Mouse (Mus musculus) adipocyte (in vitro differentiated cells): ENCODE measurements around the gene Ptprd.

Experiments
- DNase-seq: peaks from one replicate; pipeline ENCODE4 v3.0.0-alpha.2; 2016; ENCODE audit warnings: low spot score

Ptprd gene

DNA sequence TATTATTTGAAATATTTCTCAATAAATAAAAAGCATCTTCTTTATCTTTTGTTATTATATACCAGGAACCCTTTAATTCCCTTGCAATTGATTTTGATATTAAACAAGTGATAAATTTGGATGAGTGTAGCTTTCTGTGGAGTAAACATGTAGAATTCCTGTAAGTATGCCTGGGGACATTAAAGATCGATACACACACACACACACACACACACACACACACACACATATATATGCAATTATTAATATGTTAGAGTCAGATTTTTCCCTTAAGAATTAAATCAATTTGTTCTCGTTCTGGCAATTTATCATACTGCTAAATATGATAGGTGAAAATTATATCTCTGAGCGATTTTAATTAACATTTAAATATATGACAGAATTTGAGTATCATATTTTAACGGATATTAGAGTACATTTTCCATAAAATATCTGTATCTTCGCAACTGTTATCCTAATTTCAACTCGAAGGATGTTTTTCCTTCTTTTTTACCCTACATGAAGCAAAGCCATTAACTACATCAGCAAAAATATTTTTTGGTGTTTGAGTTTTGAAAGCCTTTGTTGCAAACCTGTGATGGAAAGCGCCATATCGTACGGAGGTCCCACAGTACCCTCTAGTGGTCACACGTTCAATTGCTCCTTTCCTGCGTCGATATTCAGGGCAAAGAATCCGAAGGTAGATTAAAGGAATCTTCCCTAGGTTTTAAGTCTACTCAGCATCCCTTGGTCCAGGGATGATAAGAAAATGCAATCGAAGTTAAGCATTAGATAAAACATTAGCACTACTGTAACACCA is 653.2 kb downstream of the Ptprd start:
- DNase-seq, result peak; percentile 30

DNA sequence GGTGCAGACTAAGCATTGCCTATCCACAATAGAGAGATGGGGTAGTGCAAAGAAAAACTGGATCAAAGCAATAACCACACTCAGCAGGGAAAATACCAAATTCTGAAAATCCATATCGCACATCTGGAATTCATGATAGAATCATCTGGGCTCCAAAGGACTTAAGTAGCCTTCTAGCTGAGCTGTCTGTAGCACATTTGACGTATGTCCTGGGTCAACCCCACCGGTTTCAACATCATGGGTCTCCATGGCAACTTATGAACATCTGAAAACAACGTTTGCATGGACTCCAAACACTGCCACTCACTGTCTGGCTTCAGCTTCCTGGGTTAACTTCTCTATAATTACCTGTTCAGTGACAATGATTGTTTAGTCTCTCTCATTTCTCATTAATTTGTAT is 655.9 kb downstream of the Ptprd start:
- DNase-seq, result no peak

DNA sequence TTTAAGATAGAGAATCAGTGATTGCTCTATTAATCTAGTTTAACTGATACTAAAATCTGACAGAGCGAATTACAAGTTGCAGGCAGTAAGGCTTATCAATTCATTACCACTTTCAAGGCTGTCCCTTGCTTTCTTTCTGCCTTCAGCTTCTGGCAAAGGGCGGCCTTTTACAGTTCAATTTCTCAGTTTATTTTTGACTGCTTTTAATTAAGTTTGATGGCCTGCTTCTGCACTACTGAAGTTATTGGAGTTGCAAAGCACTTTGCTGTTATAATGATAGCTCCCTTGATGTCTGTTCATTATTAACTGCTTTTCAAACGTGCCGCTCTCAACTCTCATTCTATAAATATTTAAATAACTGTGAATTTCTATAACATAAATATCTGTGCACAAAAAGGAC is 673.9 kb downstream of the Ptprd start:
- no peak for DNase-seq

DNA sequence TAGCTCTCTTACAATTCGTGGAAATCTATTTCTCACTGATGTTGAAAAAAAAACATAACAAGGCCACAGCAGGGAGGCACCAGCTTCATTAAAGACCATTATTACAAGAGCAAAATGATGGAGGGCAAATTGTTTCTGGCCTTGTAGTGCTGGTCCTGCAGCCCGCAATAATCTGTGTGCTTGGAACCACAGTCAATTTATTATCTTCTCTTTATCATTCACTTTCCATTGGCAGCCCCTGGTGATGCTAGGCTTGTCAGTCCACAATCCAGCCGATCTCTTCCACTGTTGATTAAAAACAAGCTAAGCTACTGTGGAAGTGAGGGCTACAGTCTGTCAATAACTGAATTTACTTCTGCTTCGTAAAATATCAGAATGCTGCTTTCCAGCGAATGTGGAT is 674.4 kb downstream of the Ptprd start:
- DNase-seq, result no peak

DNA sequence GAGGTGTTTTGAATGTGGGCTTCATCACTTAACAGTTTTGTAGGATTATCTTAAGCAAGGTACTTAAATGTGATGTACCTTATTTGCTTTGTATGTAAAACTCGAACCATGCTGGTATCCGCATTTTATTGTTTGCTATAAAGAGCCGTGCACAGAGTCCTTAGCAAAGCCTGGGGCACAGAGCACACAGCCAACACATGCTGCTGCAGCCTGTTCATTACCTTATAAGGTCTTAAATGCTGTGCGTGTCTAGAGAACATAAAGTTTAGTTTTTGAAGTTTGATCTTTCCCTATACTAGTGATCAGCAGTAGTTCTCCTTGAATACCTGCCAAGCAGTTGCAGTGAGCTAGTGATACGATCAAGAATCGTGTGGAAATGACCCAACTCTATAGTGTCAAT is 676.2 kb downstream of the Ptprd start:
- DNase-seq, result no peak

DNA sequence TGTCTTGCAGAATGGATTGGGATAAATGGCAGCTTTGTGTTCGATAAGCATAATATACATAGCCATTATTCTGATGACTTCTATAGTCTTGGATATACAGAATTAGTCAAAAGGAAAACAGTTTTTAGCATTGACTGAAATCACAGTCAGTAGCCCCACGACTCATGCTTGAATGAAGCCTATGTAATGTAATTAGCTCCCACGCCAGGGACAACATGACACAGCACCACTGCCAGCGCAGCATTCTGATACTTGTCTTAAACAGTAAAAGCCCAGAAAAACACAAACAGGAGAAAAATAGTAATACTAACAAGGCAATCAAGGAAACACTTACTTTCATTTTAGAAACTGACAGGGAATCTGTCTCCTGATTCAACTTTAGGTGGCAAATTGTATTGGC is 677.2 kb downstream of the Ptprd start:
- no peak for DNase-seq

DNA sequence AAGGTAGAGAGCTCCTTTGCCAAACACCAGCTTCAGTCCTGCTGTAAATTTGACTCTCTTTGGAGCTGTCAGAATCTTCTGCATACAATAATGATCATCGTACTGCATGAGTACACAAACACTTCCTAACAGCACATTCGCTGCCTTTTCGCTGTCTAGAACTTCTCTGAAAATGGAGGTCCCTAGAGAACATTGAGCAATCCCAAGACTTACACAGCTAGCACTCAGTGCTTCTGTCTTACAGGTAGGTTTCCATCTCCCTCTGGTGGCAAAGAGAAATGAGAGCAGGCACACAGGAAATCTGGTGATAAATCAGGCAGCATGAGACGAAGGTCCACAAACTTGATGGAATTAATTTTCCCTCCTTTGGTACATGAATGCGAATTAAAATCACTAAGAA is 692.6 kb downstream of the Ptprd start:
- DNase-seq, result peak; percentile 3

DNA sequence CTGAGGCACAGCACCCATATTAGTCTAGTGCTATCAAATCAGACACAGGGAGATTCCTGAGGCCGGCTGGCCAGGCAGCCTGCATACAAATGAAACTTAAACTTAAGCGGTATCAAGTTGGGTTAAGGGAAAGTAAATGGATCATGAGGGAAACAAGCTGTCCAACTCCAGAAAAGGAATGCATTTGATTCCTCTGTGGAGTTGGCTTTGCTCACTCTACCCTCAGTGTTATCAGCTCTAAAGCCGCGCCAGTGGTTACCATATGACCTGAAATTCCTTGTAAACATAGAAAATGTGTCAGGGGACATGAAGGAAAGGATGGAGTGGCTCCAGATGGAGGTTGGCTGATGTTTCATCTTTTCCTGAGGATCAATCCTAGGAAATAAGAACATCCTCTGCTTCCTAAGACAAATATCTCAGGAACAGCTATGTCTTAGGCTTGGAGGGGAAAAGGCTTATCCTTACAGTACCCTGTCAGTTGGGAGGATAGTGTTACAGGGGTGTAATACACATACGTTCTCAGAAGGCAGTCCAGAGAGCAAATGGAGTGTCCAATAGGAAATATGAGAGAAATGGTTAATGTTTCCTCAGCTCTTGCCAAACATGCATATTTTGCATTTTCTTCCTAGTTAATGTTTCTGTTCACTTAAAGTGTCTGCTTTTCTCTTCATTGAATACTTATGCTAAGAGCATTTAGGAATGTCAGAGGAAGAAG is 697.7 kb downstream of the Ptprd start:
- DNase-seq, result no peak

DNA sequence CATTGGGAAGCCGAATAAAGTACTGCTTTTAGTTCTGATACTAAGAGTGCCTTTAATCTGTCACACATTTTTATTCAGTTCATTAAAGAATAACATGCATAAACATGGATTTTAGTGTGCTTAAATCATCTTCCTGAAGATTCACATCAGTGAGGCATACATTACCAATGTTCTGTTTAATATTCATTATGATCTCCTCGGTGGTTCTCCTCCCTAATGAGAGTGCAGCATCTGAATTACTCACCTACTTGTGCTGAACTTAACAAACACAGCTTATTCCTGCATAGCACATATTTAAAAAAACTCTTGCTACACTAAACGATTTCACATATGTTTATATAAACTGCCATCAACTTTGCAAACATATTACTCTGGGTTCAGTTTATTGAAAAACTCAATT is 698.7 kb downstream of the Ptprd start:
- DNase-seq, result no peak

DNA sequence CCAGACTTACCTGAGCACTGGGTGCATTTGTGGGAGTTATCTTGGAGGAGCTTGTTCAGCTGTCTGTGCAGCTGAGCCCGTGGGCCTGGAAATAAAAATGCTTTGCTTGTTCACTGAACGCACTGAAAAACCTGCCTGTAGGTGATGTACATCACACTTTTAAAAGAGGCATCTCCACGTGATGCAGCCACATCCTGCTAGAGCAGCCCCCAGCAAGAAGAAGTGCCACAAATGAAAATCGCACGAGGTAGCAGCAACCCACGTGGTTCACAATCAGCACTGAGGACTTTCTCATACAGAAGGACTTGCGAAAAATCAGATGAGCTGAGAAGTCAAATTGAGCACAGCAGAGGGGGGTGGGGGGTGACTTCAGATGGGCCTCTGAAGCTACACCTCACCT is 757.7 kb downstream of the Ptprd start:
- DNase-seq, result no peak

DNA sequence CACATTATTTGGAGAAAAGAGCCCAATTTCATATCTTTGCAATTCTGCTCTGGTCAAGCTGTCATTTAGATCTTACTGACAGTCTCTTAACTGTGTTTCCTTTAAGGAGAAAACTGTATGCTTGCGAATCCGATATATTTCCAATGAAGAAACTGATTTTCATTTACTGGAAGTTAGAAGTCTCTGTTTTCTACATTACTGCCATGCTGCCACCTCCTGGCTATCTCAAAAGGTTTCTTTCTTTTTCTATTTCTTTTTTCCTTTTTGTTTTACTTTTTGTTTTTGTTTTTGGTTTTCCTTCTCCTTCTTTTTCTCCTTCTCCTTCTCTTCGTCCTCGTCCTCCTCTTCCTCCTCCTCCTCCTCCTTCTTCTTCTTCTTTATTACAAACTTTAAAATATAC is 812.6 kb downstream of the Ptprd start:
- no peak for DNase-seq

DNA sequence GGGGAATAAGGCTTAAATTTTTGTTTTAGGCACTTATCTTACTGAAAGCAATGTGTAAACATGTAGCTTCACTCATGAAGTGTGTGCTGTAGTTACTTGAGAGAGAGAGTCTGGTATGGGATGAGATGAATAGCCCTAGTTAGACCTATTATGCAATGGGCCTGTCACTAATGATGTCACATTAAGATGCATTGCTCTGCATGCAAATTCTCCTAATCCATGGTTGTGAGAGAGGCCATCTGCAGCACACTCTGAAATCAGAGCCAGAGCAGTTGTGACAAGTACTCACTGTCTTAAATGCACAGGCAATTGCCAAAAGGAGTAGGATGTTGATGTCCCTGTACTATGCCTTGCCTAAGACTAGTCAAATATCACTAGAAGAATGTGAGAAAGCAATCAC is 850.0 kb downstream of the Ptprd start:
- no peak for DNase-seq

DNA sequence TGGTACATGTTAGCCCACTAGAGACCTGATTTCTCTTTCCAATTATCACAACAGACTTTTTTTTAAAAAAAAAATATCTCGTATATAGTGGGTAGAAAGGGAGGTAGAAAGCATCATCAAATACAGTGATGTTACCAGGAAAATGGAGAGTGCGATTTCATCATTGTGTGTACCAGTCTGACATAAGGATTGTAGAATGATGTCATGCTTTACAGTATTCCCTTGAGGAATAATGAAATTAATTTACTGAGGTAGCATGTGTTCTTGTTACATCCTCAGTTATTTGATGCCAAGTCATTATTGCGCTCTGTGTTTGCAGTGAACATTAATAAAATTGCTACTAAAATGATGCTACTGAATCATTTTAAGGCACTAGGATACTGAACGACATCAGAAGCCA is 884.6 kb downstream of the Ptprd start:
- DNase-seq, result no peak

DNA sequence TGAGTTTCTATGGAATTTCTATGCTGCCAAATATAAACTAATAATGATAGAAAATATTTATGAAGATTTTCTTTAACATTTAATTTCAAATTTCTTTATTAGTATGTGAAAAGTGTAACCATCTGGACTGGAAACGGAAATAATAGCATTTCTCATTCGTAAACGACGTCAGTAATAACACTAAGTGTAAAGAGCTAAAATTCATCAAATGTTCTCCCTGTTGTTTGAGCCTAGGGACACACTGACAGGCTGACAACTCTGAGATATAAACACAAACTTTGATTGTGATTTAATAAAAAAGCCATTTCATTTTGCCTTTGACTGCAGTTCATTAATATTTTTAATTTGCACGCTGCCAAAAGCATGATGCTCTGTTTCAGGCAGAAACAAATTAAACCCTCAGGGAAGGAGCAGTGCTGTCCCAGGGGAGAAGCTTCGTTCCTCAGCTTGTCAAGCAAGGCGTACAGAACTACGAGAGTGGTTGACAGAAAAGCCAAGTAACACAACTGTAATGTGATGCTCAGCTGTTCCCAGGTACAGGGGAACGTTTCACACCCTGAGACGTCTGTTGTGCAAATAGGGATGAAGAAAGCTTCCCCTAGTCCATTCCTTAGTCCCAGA is 894.6 kb downstream of the Ptprd start:
- no peak for DNase-seq

DNA sequence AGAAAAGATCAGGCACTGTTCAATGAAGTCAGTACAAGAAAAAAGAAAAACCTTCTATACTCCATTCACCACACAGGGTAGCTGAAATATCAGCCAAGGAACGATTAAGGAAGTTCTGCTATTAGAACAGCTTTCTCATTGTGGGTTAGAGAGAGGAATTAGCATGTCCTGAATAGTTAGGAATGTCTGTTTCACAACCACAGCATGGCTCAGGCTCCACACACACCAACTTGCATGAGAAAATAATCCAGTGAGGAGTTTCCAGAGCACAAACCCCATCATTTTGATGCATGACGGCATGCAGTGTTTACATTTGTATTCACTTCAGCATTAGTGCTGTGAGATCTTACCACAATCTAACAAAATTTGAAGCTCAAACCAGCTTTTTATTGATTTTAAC is 895.1 kb downstream of the Ptprd start:
- DNase-seq, result no peak

DNA sequence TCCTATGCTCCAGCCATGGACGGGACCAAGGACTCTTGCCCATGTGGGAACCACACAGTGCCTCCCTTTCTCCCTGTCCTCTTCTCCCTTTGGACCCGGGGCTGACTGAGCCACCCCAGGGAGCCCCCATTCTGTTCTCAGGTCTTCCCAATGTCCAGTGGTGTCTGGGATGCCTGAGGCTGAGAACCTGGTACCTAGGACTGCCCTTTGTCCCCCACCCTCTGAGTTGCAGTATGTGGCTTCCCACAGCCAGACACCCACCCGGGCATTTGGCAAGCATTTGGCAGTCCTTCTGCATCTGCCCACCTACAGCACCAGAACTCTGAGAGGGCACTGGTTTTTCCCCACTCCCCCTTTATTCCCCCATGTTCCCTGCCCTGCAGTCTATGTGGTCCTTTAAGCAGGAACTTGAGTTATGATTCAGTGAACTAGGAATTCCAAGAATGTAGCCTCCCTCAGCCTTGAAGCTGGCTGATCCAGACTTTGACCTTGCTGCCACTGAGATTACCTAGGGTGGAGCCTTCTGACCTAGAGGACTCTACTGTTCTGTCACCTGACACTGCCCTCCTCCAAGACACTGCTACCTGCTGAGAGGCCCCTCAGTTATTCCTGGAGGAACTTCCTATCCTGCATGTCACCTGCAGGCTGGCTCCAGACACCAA is 901.5 kb downstream of the Ptprd start:
- DNase-seq, result no peak

DNA sequence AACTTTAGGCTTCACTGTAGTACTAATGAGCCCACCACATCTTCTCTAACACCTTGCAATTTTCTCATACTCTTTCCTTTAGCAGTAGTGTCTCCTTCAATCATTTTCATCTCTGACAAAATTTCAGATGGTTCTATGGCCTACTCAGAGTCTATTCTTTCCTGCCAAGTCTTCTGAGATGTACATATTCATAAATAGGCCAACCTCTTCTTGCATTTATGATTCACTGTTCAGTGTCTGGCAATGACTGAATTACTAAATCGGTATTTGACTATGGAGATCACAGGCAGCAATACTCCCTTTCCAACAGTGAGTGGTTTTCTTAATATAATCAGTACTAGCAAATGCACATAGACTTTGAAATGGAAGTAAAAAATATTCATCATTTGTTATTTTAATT is 928.3 kb downstream of the Ptprd start:
- DNase-seq, result no peak

DNA sequence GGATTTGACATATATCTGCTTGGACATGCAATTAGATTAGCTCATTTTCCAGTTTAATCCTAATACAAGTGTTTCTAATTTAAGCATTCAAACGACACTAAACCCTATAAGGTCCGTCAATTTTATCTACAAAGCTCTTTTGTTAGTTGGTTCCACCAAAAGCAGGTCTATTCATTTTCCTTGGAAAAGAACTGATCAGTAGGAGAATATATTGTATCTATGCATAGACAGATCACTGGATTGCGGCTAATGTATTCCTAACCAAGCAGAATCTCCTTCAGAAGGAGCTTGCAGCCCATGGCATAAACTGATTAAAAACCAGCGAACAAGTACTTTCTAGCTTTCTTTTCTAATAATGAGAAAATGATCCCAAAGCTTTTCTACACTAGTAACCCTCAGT is 933.8 kb downstream of the Ptprd start:
- DNase-seq, result no peak

DNA sequence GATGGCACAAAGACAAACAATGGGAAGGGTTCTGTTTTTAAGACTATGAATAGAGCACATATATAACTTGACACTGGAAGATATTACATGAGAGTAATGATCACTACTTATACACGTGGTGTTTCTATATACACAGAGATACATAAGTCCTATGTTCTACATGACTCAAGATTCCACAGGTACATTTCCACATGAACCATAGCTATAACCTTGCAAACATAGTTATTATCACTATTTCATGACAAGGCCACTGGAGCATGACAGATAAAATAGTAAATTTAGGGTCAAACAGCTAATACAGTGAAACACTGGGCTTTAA is 951.8 kb downstream of the Ptprd start:
- no peak for DNase-seq

DNA sequence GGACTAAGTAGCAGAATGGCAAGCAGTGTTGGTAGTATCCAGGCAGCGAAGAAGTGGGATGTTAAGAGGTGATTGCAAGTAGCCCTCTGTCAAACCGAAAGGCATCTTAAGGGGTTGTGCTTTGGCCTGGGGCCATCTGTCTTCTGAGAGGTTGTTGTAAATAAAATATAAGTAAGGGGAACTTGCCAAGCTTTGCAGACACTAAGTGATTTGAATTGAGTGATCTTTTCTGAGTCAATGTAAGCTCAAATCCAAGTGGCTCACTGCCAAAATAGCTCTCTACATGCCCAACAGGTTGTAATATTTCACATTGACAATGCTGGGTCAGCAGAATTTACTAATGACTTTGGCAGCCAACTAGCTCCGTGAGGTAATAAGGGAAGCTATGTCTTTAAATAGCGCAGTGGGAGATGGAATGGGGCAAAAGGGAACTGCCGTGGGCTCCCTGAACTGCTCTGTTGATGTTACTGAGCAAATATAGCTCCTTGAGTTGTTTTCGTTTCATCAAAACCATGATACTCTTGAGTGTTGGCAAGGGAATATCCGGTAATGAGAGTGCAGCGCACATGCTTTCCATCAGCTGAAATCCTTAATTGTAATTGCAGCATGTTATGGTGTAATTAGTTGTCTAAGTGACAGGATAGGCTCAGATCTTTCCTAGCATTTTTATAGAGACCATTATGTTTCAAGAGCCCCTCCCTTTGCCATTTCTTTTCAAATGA is 952.4 kb downstream of the Ptprd start:
- no peak for DNase-seq

DNA sequence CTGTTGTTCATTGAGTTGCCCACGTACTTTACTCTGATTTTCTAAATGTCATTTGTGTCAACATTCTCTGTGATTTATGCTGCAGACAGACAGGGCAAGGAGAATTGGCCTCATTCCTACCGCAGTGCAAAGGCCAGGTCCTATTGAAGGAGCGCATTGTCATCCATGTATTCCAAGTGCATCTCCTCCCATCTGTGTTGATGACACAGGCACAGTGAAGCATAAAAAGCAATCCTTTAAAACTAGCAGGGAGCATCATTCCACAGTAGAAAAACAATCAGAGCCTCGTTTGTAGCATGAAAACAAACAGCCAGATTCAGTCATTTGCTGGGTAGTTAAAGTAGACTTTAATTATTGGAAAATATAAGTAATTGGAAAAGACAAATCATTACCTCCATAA is 960.6 kb downstream of the Ptprd start:
- no peak for DNase-seq

DNA sequence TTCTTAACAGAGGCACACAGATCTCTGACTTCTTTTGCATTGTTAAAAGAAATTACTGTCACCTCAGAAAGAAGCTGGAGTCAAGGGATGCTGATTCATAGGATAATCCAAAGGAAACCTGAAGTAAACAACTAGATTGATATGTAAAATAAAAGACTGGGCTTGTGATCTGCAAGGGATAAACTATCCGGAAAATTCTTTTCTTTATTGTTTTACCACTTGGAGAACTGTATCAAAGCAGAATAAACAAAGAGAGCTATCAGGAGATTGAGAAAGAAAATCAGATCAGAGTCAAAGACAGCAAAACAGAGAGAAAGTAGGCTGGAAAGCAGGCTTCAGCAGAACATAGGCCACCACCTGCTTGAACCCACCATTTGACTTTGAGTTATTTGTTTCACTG is 962.0 kb downstream of the Ptprd start:
- DNase-seq, result no peak
